Mouse (Mus musculus): ENCODE data around the gene Prdx5. TPM values are rescaled to one million over a fixed set of nuclear protein-coding genes. Genes with fewer than 3 reads are reported as not detected.

The Prdx5 gene
- polyA plus RNA-seq, 1 experiment from 2014 or later: 154 TPM

GRCm38 (mm10) chr19:6920741-6921636, 11.1 kb upstream of the Prdx5 start:
- H3K36me3 ChIP-seq (replicated peaks): peaks cover 3% of the 10 kb centered on the region; the same call in 1 of the 2 replicates
- peak; percentile 56 for DNase-seq (ENCODE audit: extremely low spot score, low spot score)
- H3K27me3 ChIP-seq (ENCODE audit: poor library complexity, severe bottlenecking): peaks cover 40% of the 10 kb centered on the region
- H3K4me3 ChIP-seq: peak overlapping the region; percentile 81
- 2% methylated on average over 46 of the region's 48 CpGs for WGBS
- H3K9me3 ChIP-seq: 0 out of 2 replicates have a peak, but pooled peaks cover under 1% of the 10 kb centered on the region
- H3K27ac ChIP-seq: peak overlapping the region; percentile 94
- peaks cover 43% of the 10 kb centered on the region for H3K4me1 ChIP-seq

- Histone ChIP-seq H3K4me1 (peaks cover 34% of the 10 kb centered on the region), H3K27ac (peak overlapping the region; percentile 94), H3K27me3 (ENCODE audit: poor library complexity, severe bottlenecking) (peaks cover 31% of the 10 kb centered on the region), H3K9me3 (no peaks in the 10 kb centered on the region), H3K36me3 (replicated peaks) (peaks cover 3% of the 10 kb centered on the region; the same call in 1 of the 2 replicates), H3K4me3 (peak overlapping the region; percentile 81)
- DNase-seq (ENCODE audit: extremely low spot score, low spot score): peak; percentile 46
- 46% methylated on average over 8 of the region's 8 CpGs for WGBS
These were observed 10.2 kb upstream of the Prdx5 start for GRCm38 (mm10) chr19:6919876-6920740.

GRCm38 (mm10) chr19:6919431-6919830, 9.5 kb upstream of the Prdx5 start:
- no peak for DNase-seq (ENCODE audit: extremely low spot score, low spot score)
- H3K9me3 ChIP-seq: no peaks in the 10 kb centered on the region
- H3K27me3 ChIP-seq (ENCODE audit: poor library complexity, severe bottlenecking): peaks cover 24% of the 10 kb centered on the region
- H3K4me3 ChIP-seq: no peak overlapping the region
- no peak overlapping the region for H3K27ac ChIP-seq
- H3K36me3 ChIP-seq (replicated peaks): peaks cover 3% of the 10 kb centered on the region; the same call in 1 of the 2 replicates
- H3K4me1 ChIP-seq: peaks cover 27% of the 10 kb centered on the region

DNA sequence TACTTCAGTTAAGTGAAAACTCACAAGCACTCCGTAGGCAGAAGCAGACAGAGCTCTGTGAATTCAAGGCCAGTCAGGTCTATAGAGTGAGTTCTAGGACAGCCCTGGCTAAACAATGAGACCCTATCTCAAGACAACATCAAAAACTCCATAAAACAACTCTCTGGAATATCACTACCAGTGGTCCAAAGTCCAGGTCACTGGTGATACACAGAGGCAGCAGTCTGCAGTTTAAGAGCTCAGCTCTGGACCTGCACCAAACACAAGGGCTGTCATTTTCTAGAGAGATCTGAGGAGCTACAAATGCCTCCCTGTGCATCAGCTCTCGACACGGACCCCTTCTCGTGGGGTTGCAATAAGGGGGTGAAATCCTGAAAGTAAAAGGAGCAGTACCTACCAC, 8.4 kb upstream of the Prdx5 start:
- 90% methylated on average over 4 of the region's 4 CpGs for WGBS
- Histone ChIP-seq H3K9me3 (no peaks in the 10 kb centered on the region), H3K36me3 (replicated peaks) (peaks cover 14% of the 10 kb centered on the region), H3K27ac (no peak overlapping the region), H3K27me3 (ENCODE audit: poor library complexity, severe bottlenecking) (peaks cover 13% of the 10 kb centered on the region), H3K4me1 (peaks cover 27% of the 10 kb centered on the region), H3K4me3 (no peak overlapping the region)
- no peak for DNase-seq (ENCODE audit: extremely low spot score, low spot score)

DNA sequence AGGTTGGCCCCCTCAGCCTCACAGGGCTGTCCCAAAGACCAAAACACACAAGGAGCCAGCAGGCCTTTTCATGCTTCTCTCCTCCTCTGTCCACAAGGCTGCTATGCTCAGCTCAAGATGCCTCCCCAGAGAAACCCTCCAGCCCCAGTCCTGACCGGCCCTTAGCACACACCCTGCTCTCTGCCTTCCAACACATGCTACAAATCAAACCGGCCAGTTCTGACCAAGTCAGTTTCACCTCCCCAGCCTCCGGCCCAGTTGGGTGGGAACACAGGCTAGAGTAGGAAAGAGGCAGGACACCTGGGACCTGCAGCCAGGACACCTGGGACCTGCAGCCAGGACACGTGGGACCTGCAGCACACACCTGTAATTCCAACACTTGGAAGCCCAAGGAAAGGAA, 6.6 kb upstream of the Prdx5 start:
- no peak overlapping the region for H3K27ac ChIP-seq
- peaks cover 22% of the 10 kb centered on the region for H3K4me1 ChIP-seq
- H3K9me3 ChIP-seq: no peaks in the 10 kb centered on the region
- no peak for DNase-seq (ENCODE audit: extremely low spot score, low spot score)
- 91% methylated on average over 4 of the region's 4 CpGs for WGBS
- peaks cover 32% of the 10 kb centered on the region for H3K36me3 ChIP-seq (replicated peaks)
- H3K4me3 ChIP-seq: no peak overlapping the region
- H3K27me3 ChIP-seq (ENCODE audit: poor library complexity, severe bottlenecking): no peaks in the 10 kb centered on the region

DNA sequence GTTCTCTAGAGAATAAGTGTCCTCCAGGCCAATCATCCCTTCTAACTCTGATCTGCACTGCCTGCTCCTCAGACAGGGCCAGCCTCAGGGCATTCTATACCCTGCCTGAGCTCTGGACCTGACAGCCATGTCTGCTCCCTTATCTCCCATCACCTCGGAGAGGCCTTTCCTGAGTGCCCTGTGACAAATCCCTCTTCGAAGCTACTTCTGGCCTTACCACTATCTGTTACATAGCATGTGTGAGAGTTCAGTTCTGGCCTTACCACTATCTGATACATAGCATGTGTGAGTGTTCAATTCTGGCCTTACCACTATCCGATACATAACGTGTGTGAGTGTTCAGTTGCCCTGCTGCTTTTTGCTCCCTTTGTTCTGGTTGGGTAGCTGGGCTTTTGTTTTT, 5.4 kb upstream of the Prdx5 start:
- no peak overlapping the region for H3K27ac ChIP-seq
- 89% methylated on average over 4 of the region's 4 CpGs for WGBS
- peaks cover 17% of the 10 kb centered on the region for H3K4me1 ChIP-seq
- no peak for DNase-seq (ENCODE audit: extremely low spot score, low spot score)
- H3K9me3 ChIP-seq: no peaks in the 10 kb centered on the region
- H3K4me3 ChIP-seq: no peak overlapping the region
- H3K27me3 ChIP-seq (ENCODE audit: poor library complexity, severe bottlenecking): no peaks in the 10 kb centered on the region
- H3K36me3 ChIP-seq (replicated peaks): peaks cover 38% of the 10 kb centered on the region

- DNase-seq (ENCODE audit: extremely low spot score, low spot score): no peak
- H3K27ac ChIP-seq: no peak overlapping the region
These were observed 4.6 kb upstream of the Prdx5 start for GRCm38 (mm10) chr19:6914540-6914939.

GRCm38 (mm10) chr19:6913991-6914390, 4.1 kb upstream of the Prdx5 start:
- Histone ChIP-seq H3K4me1 (peaks cover 17% of the 10 kb centered on the region), H3K36me3 (replicated peaks) (peaks cover 38% of the 10 kb centered on the region), H3K27me3 (ENCODE audit: poor library complexity, severe bottlenecking) (no peaks in the 10 kb centered on the region), H3K4me3 (no peak overlapping the region), H3K27ac (no peak overlapping the region), H3K9me3 (no peaks in the 10 kb centered on the region)
- DNase-seq (ENCODE audit: extremely low spot score, low spot score): no peak
- WGBS: 87% methylated on average over 11 of the region's 11 CpGs

More at GRCm38 (mm10) chr19:6914540-6914939, 4.6 kb upstream of the Prdx5 start:
- WGBS: 93% methylated on average over 9 of the region's 9 CpGs
- Histone ChIP-seq H3K4me3 (no peak overlapping the region), H3K27me3 (ENCODE audit: poor library complexity, severe bottlenecking) (no peaks in the 10 kb centered on the region), H3K4me1 (peaks cover 12% of the 10 kb centered on the region), H3K36me3 (replicated peaks) (peaks cover 38% of the 10 kb centered on the region), H3K9me3 (no peaks in the 10 kb centered on the region)

- H3K4me1 ChIP-seq: peaks cover 27% of the 10 kb centered on the region
- H3K27ac ChIP-seq: no peak overlapping the region
- no peaks in the 10 kb centered on the region for H3K27me3 ChIP-seq (ENCODE audit: poor library complexity, severe bottlenecking)
- no peak overlapping the region for H3K4me3 ChIP-seq
- peaks cover 35% of the 10 kb centered on the region for H3K36me3 ChIP-seq (replicated peaks)
- DNase-seq (ENCODE audit: extremely low spot score, low spot score): no peak
- no peaks in the 10 kb centered on the region for H3K9me3 ChIP-seq
- 91% methylated on average over 6 of the region's 6 CpGs for WGBS
These were observed 3.1 kb upstream of the Prdx5 start for GRCm38 (mm10) chr19:6913036-6913435.

GRCm38 (mm10) chr19:6912205-6912970, 2.5 kb upstream of the Prdx5 start:
- no peak overlapping the region for H3K27ac ChIP-seq
- peaks cover 41% of the 10 kb centered on the region for H3K36me3 ChIP-seq (replicated peaks)
- no peaks in the 10 kb centered on the region for H3K9me3 ChIP-seq
- H3K4me1 ChIP-seq: peaks cover 33% of the 10 kb centered on the region
- DNase-seq (ENCODE audit: extremely low spot score, low spot score): no peak
- no peaks in the 10 kb centered on the region for H3K27me3 ChIP-seq (ENCODE audit: poor library complexity, severe bottlenecking)
- H3K4me3 ChIP-seq: peak overlapping the region; percentile 13; the same call in 1 of the 2 replicates
- WGBS: 93% methylated on average over 15 of the region's 15 CpGs

DNA sequence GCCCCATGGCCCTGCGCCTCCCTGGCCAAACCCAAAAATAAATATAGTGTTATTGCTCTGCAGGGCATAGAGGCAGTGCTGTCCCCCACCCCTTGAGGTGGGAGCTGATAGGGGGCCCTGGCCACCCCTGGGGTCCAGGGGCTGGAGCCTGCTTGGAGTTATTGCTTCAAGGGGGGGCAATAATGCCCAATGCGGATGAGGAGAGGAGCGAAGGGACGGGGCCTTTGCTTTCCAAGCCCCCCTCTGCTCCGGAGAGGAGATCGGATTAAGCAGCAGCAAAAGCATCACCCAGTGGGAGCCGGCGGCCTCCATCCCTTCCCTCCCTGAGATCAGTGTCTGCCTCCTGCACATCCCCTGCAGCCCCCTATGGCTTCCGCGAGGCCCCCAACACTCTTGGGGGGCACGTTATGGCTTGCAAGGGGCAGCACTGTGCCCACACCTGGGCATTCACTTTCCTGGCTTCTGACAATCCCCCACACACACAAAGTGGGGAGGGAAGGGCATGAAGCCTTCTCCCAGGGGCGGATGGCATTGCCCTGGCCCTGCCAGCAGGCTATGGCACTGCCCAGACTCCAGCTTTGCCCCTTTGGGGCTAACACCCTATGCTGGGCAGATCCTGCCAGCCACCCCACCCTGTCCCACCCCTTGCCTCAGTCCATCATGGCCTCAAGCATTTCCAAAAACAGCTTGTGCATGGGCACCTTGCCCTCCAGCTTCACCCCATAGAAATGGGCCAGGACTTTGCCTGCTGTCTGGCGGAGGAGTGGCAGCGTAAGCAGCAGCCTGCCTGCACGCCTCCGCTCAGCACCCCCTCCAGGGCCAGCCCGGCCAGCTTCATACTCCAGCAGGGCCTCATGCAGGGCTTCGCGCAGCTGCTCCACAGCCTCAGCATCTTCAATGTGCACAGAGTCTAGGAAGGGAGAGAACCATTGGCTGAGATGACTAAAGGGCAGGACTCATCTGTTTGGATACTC, 1.5 kb upstream of the Prdx5 start:
- Histone ChIP-seq H3K4me1 (peaks cover 39% of the 10 kb centered on the region), H3K9me3 (no peaks in the 10 kb centered on the region), H3K27ac (peak overlapping the region; percentile 30; the same call in 1 of the 2 replicates), H3K4me3 (peak overlapping the region; percentile 81), H3K36me3 (replicated peaks) (peaks cover 51% of the 10 kb centered on the region), H3K27me3 (ENCODE audit: poor library complexity, severe bottlenecking) (no peaks in the 10 kb centered on the region)
- DNase-seq (ENCODE audit: extremely low spot score, low spot score): no peak
- 83% methylated on average over 19 of the region's 19 CpGs for WGBS

All from forebrain, embryonic 10.5 days (tissue).